Mouse (Mus musculus): ENCODE measurements around the gene Fbxl8.

DNA sequence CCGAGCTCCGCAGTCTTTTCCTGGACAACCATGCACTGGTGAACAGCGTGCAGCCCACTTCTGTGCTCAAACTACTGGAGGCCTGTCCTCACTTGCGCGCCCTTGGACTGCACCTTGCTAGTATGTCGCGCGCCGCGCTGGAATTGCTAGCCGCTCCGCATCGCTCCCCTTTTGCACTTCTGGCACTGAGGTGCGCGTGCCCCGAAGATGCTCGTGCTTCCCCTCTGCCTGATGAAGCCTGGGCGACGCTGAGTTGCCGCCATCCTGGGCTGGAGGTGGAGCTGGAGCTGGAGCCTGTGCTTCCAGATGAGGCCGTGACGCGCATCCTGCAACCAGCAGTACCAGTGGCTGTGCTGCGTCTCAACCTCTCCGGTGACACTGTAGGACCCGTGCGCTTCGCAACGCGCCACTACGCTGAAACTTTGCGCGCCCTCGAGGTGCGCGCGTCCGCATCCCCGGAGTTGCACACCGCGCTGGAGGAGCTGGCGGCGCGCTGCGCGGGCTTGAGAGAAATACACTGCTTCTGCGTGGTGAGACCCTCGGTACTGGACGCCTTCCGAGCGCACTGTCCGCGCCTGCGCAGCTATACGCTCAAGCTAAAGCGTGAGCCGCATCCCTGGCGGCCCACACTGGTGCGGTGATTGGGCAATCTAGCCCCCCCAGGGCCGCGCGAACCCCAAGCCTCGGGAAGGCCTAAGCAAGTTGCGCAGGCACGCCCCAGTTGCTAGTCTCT, 4.1 kb downstream of the Fbxl8 start:
- TF ChIP-seq CTCF (IDR thresholded peaks at IDR 0.05; ENCODE audit: low read depth) (no peak), EP300 (IDR thresholded peaks at IDR 0.05; ENCODE audit: low read depth) (no peak)
